Mouse (Mus musculus): ENCODE data around the gene Tmem247.

- TF ChIP-seq CTCF (IDR thresholded peaks at IDR 0.05; ENCODE audit: control insufficient read depth, insufficient read depth, low read length) (no peak), POLR2A (IDR thresholded peaks at IDR 0.05; ENCODE audit: borderline replicate concordance, control insufficient read depth, low read depth, low read length) (no peak)
Observed at GRCm38 (mm10) chr17:86911261-86911660, 5.9 kb upstream of the Tmem247 start.
